Mouse (Mus musculus) forebrain, embryonic 10.5 days (tissue): ENCODE results near the gene Ascl5. TPM values are rescaled to one million over a fixed set of nuclear protein-coding genes. Genes with fewer than 3 reads are reported as not detected.
A peak's percentile ranks its signal among the peaks of the same experiment; 100 is the strongest.

Experiments
- DNase-seq: peaks from one replicate; pipeline ENCODE4 v3.0.0-alpha.2; 2017; ENCODE audit warnings: low spot score; ENCODE audit errors: extremely low spot score
- H3K27ac ChIP-seq: fragments of 300-500 bp; sonication (generic); 2 replicates; pipeline ENCODE4 v1.5.1; 2016; ENCODE audit warnings: mild to moderate bottlenecking
- H3K27me3 ChIP-seq: fragments of 300-500 bp; sonication (generic); 2 replicates; pipeline ENCODE4 v1.6.1; 2016; ENCODE audit warnings: mild to moderate bottlenecking; ENCODE audit not compliant: poor library complexity, severe bottlenecking
- H3K36me3 ChIP-seq: fragments of 300-500 bp; sonication (generic); replicated peaks from 2 replicates; pipeline ENCODE4 v1.6.1; 2016; ENCODE audit warnings: mild to moderate bottlenecking, moderate library complexity
- H3K4me1 ChIP-seq: fragments of 300-500 bp; sonication (generic); 2 replicates; pipeline ENCODE4 v1.6.1; 2016
- H3K4me3 ChIP-seq: fragments of 300-500 bp; sonication (generic); 2 replicates; pipeline ENCODE4 v1.5.1; 2016; ENCODE audit warnings: mild to moderate bottlenecking, moderate library complexity
- H3K9me3 ChIP-seq: fragments of 300-500 bp; sonication (generic); 2 replicates; pipeline ENCODE4 v1.6.1; 2016; ENCODE audit warnings: mild to moderate bottlenecking, moderate library complexity
- WGBS: fragments of 180-500 bp; shearing (Covaris S2); methylation state at CpG from one replicate; pipeline ENCODE4 v1.1.7; 2016; 5-methylcytosine and 5-hydroxymethylcytosine counted together
- polyA plus RNA-seq: library from polyadenylated mRNA; unstranded; fragments of >200 nt; fragmentation: Nextera tagmentation; extraction: Ambion mirVana; gene quantifications from 2 replicates; pipeline ENCODE4 v1.2.1, GENCODE M21; 2016

Ascl5 gene
- polyA plus RNA-seq, 1 experiment from 2014 or later = not detected

DNA sequence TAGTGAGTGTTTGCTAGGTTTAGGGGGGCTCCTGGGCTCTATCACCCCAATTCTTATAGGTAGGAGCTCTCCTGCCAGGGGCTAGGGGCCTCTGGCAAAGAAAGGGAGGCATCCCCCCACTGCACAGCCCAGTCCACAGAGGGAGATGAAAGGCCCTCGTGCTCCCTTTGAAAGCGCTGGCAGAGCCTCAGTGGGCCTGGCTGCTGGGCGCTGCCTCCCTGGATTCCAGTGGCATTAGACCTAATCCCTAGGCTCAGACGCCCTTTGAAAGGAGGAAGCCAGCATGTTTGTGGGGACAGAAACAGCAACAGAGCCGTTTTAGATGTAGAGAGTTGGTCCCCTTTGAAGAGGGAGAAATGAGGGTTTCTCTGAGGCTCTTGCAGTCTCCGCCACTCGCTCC is 20.4 kb upstream of the Ascl5 start:
- Histone ChIP-seq H3K9me3 (no peaks in the 10 kb centered on the region), H3K27ac (peak overlapping the region; percentile 70), H3K27me3 (no peaks in the 10 kb centered on the region), H3K4me3 (no peak overlapping the region), H3K4me1 (peaks cover 22% of the 10 kb centered on the region), H3K36me3 (peaks cover 100% of the 10 kb centered on the region)
- no peak for DNase-seq
- WGBS = 39% methylated on average over 7 of the region's 7 CpGs

GRCm38 (mm10) chr1:136031697-136032096 is 18.9 kb upstream of the Ascl5 start:
- no peaks in the 10 kb centered on the region for H3K27me3 ChIP-seq
- DNase-seq = no peak
- H3K27ac ChIP-seq = no peak overlapping the region
- peaks cover 22% of the 10 kb centered on the region for H3K4me1 ChIP-seq
- H3K4me3 ChIP-seq = no peak overlapping the region
- no peaks in the 10 kb centered on the region for H3K9me3 ChIP-seq
- WGBS = 78% methylated on average over 8 of the region's 8 CpGs
- H3K36me3 ChIP-seq = peaks cover 93% of the 10 kb centered on the region

DNA sequence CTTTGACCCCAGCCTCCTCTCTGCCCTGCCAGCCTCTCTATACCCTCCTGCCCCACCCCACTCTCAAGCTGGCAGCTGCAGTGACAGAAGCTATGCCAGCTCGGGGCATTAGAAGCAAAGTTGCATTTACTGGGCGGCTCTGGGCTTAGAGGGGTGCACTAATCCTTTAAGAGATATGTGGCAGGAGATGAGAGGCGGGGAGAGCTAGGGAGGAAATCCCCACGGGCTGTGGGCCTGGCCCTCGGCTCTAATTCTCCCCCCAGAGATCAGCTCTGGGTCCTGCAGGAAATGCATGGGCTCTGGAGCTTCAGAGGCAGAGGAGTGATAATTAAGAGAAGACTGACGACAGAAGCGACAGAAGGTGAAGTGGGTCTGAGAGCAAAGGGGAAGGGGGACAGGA is 17.6 kb upstream of the Ascl5 start:
- H3K9me3 ChIP-seq = no peaks in the 10 kb centered on the region
- no peak overlapping the region for H3K27ac ChIP-seq
- no peaks in the 10 kb centered on the region for H3K27me3 ChIP-seq
- WGBS = 74% methylated on average over 7 of the region's 7 CpGs
- peaks cover 80% of the 10 kb centered on the region for H3K36me3 ChIP-seq
- H3K4me1 ChIP-seq = peaks cover 22% of the 10 kb centered on the region
- no peak for DNase-seq
- no peak overlapping the region for H3K4me3 ChIP-seq

DNA sequence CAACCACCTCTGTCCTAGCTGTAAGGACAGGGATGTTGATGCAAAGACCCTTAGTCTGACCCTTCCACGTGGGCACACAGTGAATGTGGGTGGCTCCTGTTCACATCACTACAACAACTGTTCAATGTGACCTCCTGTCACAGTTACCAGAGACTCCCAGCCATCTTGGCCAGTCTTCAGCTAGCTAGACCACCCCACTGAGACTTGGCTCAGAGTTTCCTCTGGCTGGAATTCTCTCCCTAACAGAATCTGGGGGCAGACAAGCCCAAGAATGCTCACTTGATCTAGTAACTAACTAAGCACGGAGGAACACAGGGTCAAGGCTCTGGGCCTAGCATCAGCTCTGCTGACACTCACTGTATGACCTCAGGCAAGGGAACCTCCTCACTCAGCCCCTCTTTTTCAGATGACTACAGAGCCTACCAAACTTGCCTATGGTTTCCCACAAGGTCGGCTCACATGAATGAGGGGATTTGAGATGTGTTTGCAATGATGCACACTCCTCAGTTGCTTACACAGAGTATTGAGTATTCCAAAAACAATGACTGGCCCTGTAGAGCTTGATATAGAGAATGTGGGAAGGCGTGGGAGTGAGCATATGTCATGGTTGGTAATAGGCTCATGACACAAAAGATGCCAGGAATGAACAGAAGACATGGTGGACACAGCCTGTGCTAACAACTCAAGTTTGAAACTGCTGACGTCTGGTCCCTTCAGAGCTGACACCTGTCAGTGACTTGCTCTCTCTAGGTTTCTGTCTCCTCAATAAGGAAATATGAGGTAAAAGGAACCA is 11.7 kb upstream of the Ascl5 start:
- DNase-seq = no peak
- Histone ChIP-seq H3K4me1 (peaks cover 13% of the 10 kb centered on the region), H3K4me3 (no peak overlapping the region), H3K27ac (no peak overlapping the region), H3K36me3 (peaks cover 21% of the 10 kb centered on the region), H3K9me3 (no peaks in the 10 kb centered on the region), H3K27me3 (peaks cover 39% of the 10 kb centered on the region)
- WGBS = 82% methylated on average over 5 of the region's 5 CpGs

GRCm38 (mm10) chr1:136040452-136040851 is 10.2 kb upstream of the Ascl5 start:
- WGBS = 14% methylated on average over 11 of the region's 11 CpGs
- Histone ChIP-seq H3K4me1 (peaks cover 13% of the 10 kb centered on the region), H3K27ac (no peak overlapping the region), H3K27me3 (peaks cover 39% of the 10 kb centered on the region), H3K36me3 (peaks cover 5% of the 10 kb centered on the region), H3K9me3 (no peaks in the 10 kb centered on the region), H3K4me3 (peak overlapping the region; percentile 3; the same call in 1 of the 2 replicates)
- DNase-seq = no peak

DNA sequence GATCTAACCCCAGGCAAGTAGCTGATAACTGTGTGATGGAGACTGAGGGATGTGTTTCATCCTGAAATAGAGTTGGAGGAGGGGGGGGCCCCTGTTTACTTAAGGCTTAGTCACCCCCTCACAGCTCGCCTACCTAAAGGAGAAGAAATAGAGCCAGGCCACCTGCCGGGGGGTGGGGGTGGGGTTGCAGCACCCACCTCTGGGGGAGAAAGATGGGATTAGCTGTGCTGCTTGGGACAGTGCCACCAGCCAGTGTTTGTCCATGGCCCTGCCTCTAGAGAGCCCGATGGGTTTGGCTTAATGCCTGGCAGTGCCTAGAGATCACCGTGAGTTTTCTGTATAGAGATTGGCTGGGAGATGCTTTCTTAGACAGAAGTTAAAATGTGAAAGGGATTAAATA is 9.7 kb upstream of the Ascl5 start:
- peaks cover 39% of the 10 kb centered on the region for H3K27me3 ChIP-seq
- H3K4me3 ChIP-seq = peak overlapping the region; percentile 3; the same call in 1 of the 2 replicates
- WGBS = 22% methylated on average over 4 of the region's 4 CpGs
- H3K4me1 ChIP-seq = peaks cover 13% of the 10 kb centered on the region
- H3K36me3 ChIP-seq = peaks cover 1% of the 10 kb centered on the region
- no peak overlapping the region for H3K27ac ChIP-seq
- no peaks in the 10 kb centered on the region for H3K9me3 ChIP-seq
- no peak for DNase-seq

- 8% methylated on average over 4 of the region's 4 CpGs for whole genome bisulfite sequencing
- H3K27ac ChIP-seq = no peak overlapping the region
- peaks cover 62% of the 10 kb centered on the region for H3K27me3 ChIP-seq
Measured at GRCm38 (mm10) chr1:136045774-136046173, 4.8 kb upstream of the Ascl5 start.

GRCm38 (mm10) chr1:136047432-136047831 is 3.2 kb upstream of the Ascl5 start:
- no peak overlapping the region for H3K4me3 ChIP-seq
- 4% methylated on average over 2 of the region's 2 CpGs for WGBS
- no peak overlapping the region for H3K27ac ChIP-seq
- peak; percentile 27 for DNase-seq
- H3K36me3 ChIP-seq = no peaks in the 10 kb centered on the region
- peaks cover 13% of the 10 kb centered on the region for H3K4me1 ChIP-seq
- H3K27me3 ChIP-seq = peaks cover 64% of the 10 kb centered on the region
- no peaks in the 10 kb centered on the region for H3K9me3 ChIP-seq

More at GRCm38 (mm10) chr1:136045774-136046173, 4.8 kb upstream of the Ascl5 start:
- no peak overlapping the region for H3K4me3 ChIP-seq
- no peaks in the 10 kb centered on the region for H3K9me3 ChIP-seq
- peak; percentile 53 for DNase-seq
- no peaks in the 10 kb centered on the region for H3K36me3 ChIP-seq
- H3K4me1 ChIP-seq = peaks cover 11% of the 10 kb centered on the region

GRCm38 (mm10) chr1:136047894-136048293 is 2.7 kb upstream of the Ascl5 start:
- 76% methylated on average over 9 of the region's 9 CpGs for WGBS
- Histone ChIP-seq H3K27ac (no peak overlapping the region), H3K9me3 (no peaks in the 10 kb centered on the region), H3K36me3 (no peaks in the 10 kb centered on the region), H3K4me3 (no peak overlapping the region), H3K27me3 (peaks cover 65% of the 10 kb centered on the region), H3K4me1 (peaks cover 16% of the 10 kb centered on the region)
- DNase-seq = no peak

DNA sequence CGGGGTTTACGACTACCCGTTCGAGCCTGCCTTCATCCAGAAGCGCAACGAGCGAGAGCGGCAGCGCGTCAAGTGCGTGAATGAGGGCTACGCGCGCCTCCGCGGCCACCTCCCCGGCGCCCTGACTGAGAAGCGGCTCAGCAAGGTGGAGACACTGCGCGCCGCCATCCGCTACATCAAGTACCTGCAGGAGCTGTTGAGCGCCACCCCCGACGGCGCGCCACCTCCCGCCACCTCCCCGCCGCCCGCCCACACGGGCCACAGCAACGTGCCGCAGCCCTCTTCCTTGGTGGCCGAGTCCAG is 360 bp downstream of the Ascl5 start:
- Histone ChIP-seq H3K4me3 (peak overlapping the region; percentile 49), H3K9me3 (no peaks in the 10 kb centered on the region), H3K36me3 (no peaks in the 10 kb centered on the region), H3K4me1 (peaks cover 19% of the 10 kb centered on the region), H3K27me3 (peaks cover 80% of the 10 kb centered on the region), H3K27ac (peak overlapping the region; percentile 44)
- WGBS = 1% methylated on average over 36 of the region's 36 CpGs
- DNase-seq = peak; percentile 27

GRCm38 (mm10) chr1:136051465-136051864 is 861 bp downstream of the Ascl5 start:
- peak overlapping the region; percentile 44; the same call in 1 of the 2 replicates for H3K27ac ChIP-seq
- H3K9me3 ChIP-seq = no peaks in the 10 kb centered on the region
- peak overlapping the region; percentile 49 for H3K4me3 ChIP-seq
- peak; percentile 69 for DNase-seq
- WGBS = 1% methylated on average over 6 of the region's 6 CpGs
- peaks cover 22% of the 10 kb centered on the region for H3K4me1 ChIP-seq
- no peaks in the 10 kb centered on the region for H3K36me3 ChIP-seq
- H3K27me3 ChIP-seq = peaks cover 80% of the 10 kb centered on the region

DNA sequence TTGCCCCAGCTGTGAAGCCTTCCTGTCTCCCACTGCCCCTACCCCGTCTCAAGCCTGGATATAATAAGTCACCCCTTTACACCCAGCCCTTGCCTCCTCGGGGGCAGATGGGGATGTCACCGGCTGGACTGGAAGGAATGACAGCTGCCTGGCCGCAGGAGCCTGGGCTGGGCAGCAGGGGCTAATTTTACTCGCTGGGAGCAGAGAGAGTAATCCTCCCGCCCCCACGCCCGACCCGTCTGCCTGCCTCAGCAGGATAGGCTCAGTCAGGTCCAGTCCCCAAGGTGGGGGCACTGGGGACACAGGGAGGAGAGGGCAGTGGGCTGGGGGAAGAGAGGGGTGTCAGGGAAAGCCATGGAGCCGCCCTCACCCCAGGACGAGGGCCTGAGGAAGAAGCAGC is 1.9 kb downstream of the Ascl5 start, which contains the start of gene Cacna1s:
Gene Cacna1s, plus strand, starts transcription at position 204 of the 400 bp plus-strand sequence.
- Histone ChIP-seq H3K4me3 (no peak within 1 kb of the TSS), H3K27me3 (peaks cover 72% of the 10 kb centered on the region), H3K36me3 (no peaks in the 10 kb centered on the region), H3K4me1 (peaks cover 30% of the 10 kb centered on the region), H3K9me3 (no peaks in the 10 kb centered on the region), H3K27ac (no peak within 1 kb of the TSS)
- no peak for DNase-seq
- WGBS = 31% methylated on average over 11 of the region's 11 CpGs

GRCm38 (mm10) chr1:136055771-136056170 is 5.2 kb downstream of the Ascl5 start:
- Histone ChIP-seq H3K9me3 (no peaks in the 10 kb centered on the region), H3K4me3 (no peak overlapping the region), H3K4me1 (peaks cover 26% of the 10 kb centered on the region), H3K36me3 (no peaks in the 10 kb centered on the region), H3K27ac (no peak overlapping the region), H3K27me3 (peaks cover 42% of the 10 kb centered on the region)
- no peak for DNase-seq
- 77% methylated on average over 3 of the region's 3 CpGs for WGBS
